Mouse (Mus musculus): Measurements from ENCODE around the gene Slc35b1.

The Slc35b1 gene

GRCm38 (mm10) chr11:95423505-95423904 is 39.0 kb downstream of the Slc35b1 start:
- DNase-seq (ENCODE audit: low read depth, low spot score), result no peak

- DNase-seq (ENCODE audit: low read depth, low spot score), result no peak
Measured at GRCm38 (mm10) chr11:95431344-95431743, 46.9 kb downstream of the Slc35b1 start.

DNA sequence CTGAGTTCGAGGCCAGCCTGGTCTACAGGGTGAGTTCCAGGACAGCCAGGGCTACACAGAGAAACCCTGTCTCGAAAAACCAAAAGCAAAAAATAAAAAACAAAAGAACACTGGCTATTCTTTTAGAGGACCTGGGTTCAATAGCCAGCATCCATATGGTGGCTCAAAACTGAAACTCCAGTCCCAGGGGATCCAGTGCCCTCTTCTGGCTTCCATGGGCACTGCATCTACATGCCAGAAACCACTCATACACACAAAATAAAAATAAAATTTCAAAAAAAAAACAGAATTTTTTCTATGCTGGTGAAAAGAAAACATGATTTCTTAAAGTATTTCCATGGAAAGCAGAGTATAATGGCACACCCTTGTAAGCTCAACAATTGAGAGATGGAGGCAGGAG is 47.7 kb downstream of the Slc35b1 start:
- DNase-seq (ENCODE audit: low read depth, low spot score), result no peak
